Mouse (Mus musculus): ENCODE results near the gene Tbk1. TPM values are rescaled to one million over a fixed set of nuclear protein-coding genes. Genes with fewer than 3 reads are reported as not detected.
A peak's percentile ranks its signal among the peaks of the same experiment; 100 is the strongest.

Gene Tbk1
- polyA plus RNA-seq, 1 experiment from 2014 or later, result 31.1 TPM

DNA sequence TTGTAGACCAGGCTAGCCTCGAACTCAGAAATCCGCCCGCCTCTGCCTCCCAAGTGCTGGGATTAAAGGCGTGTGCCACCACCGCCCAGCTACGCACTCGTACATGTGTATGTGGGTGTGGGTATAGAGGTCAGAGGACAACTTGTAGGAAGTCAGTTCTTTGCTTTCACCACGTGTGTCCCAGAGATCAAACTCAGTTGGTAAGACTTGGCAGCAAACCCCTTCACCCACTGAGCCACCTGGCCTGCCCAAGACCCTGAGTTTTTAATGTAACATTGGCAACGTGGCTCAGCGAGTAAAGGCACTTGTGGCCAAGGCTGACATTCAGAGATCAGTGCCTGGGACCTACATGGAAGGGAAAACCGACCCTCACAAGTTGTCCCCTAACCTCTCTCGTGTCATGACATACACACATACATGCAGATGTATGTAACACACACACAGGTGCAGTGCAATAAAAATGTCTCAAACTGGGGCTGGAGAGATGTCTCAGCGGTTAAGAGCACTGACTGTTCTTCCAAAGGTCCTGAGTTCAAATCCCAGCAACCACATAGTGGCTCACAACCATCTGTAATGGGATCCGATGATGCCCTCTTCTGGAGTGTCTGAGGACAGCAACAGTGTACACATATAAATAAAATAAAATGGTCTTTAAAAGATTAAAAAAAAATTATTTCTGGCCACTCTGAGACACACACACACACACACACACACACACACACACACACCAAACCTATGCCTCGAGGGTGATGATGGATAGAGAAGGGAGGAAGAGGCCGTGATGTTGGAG, 78.6 kb downstream of the Tbk1 start:
- no peak for ATAC-seq (ENCODE audit: insufficient number of reproducible peaks, low FRiP score, low TSS enrichment, low read depth)
- no peaks in the 10 kb centered on the region for H3K9me3 ChIP-seq
- WGBS, result 90% methylated on average over 16 of the region's 16 CpGs
- H3K27me3 ChIP-seq, result no peaks in the 10 kb centered on the region
- H3K4me2 ChIP-seq, result no peak overlapping the region
- no peaks in the 10 kb centered on the region for H3K36me3 ChIP-seq
- no peak overlapping the region for H3K9ac ChIP-seq
- peaks cover 34% of the 10 kb centered on the region for H3K4me1 ChIP-seq
- no peak overlapping the region for H3K27ac ChIP-seq
- no peak overlapping the region for H3K4me3 ChIP-seq

DNA sequence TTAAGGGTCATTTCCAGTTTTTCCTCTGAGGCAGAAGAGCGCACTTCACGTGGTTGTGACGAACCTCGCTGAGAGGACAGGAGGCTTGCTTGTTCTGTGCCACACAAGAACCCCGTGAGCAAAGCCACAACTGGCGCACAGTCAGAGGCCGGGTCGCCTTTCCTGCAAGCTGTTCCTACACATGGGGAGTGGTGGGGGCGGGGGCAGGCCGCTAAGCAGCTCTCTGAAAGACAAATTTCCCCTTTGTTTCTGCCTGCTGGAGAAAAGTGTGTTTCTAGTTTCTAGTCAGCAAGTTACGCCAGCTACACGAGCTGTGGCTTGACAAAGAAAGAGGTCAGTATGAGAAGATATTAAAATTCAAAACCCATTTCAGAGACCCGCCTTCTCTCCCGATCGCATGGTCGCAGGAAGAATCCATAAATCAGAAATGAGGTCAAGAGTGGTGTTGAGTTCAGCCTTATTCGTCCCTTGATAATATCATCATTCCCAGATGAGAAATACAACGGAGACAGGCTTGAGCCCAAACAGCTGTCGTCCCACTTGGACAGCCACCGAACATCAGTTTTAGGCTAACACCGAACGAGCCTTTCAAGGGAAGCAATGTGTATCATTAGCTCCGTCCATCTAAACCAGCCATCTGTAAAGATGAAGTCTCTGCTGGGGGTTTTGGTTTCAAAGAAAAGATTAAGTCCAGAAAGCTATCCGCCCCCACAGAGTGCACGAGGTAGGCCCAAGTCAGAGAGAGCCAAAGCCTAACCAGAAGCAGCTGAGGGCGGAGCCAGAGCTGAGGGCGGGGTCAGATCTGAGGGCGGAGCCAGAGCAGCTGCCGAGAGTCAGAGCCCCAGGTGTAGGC, 79.6 kb downstream of the Tbk1 start:
- no peak overlapping the region for H3K9ac ChIP-seq
- no peak overlapping the region for H3K4me3 ChIP-seq

DNA sequence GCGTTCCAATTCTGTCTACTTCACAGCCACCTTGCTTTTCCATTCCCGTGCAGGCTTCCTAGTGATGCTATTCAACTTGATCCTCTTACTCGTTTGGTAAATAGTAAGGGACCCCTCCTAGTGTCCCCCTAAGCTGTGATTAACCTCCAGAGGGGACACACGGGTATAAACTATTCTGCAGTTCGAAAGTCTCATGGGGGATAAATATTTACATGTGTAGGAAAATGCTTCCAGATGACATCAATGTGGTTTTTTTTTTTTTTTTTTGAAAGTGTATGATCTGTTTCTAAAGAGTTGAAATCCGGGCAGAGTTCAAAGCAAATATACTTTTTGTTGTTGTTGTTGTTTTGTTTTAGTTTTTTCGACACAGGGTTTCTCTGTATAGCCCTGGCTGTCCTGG, 80.7 kb downstream of the Tbk1 start:
- no peaks in the 10 kb centered on the region for H3K27me3 ChIP-seq
- no peaks in the 10 kb centered on the region for H3K9me3 ChIP-seq
- H3K4me3 ChIP-seq, result peak overlapping the region; percentile 40; the same call in 1 of the 2 replicates
- peak overlapping the region; percentile 50 for H3K4me2 ChIP-seq
- peaks cover 34% of the 10 kb centered on the region for H3K4me1 ChIP-seq
- no peak for ATAC-seq (ENCODE audit: insufficient number of reproducible peaks, low FRiP score, low TSS enrichment, low read depth)
- H3K9ac ChIP-seq, result no peak overlapping the region
- H3K27ac ChIP-seq, result peak overlapping the region; percentile 63; the same call in 1 of the 2 replicates
- 46% methylated on average over 7 of the region's 7 CpGs for WGBS
- no peaks in the 10 kb centered on the region for H3K36me3 ChIP-seq

More for the DNA sequence above, 79.6 kb downstream of the Tbk1 start:
- no peaks in the 10 kb centered on the region for H3K27me3 ChIP-seq
- H3K4me2 ChIP-seq, result no peak overlapping the region; the same call in 1 of the 2 replicates
- WGBS, result 36% methylated on average over 29 of the region's 29 CpGs
- peak overlapping the region; percentile 79 for H3K27ac ChIP-seq
- peaks cover 34% of the 10 kb centered on the region for H3K4me1 ChIP-seq
- H3K36me3 ChIP-seq, result no peaks in the 10 kb centered on the region
- H3K9me3 ChIP-seq, result no peaks in the 10 kb centered on the region
- peak; percentile 45; the same call in 1 of the 2 replicates for ATAC-seq (ENCODE audit: insufficient number of reproducible peaks, low FRiP score, low TSS enrichment, low read depth)

GRCm38 (mm10) chr10:121504973-121505911, 81.3 kb downstream of the Tbk1 start:
- WGBS, result 21% methylated on average over 35 of the region's 35 CpGs
- no peaks in the 10 kb centered on the region for H3K27me3 ChIP-seq
- no peaks in the 10 kb centered on the region for H3K36me3 ChIP-seq
- H3K27ac ChIP-seq, result peak overlapping the region; percentile 63
- no peak overlapping the region for H3K9ac ChIP-seq
- peak overlapping the region; percentile 50 for H3K4me2 ChIP-seq
- peaks cover 33% of the 10 kb centered on the region for H3K4me1 ChIP-seq
- H3K9me3 ChIP-seq, result no peaks in the 10 kb centered on the region
- peak; percentile 76; the same call in 1 of the 2 replicates for ATAC-seq (ENCODE audit: insufficient number of reproducible peaks, low FRiP score, low TSS enrichment, low read depth)
- peak overlapping the region; percentile 40 for H3K4me3 ChIP-seq

GRCm38 (mm10) chr10:121501160-121501559, 85.4 kb downstream of the Tbk1 start:
- Histone ChIP-seq H3K36me3 (no peaks in the 10 kb centered on the region), H3K4me2 (no peak overlapping the region), H3K9ac (no peak overlapping the region), H3K27me3 (no peaks in the 10 kb centered on the region), H3K4me1 (peaks cover 21% of the 10 kb centered on the region), H3K9me3 (no peaks in the 10 kb centered on the region), H3K4me3 (no peak overlapping the region), H3K27ac (no peak overlapping the region)
- ATAC-seq (ENCODE audit: insufficient number of reproducible peaks, low FRiP score, low TSS enrichment, low read depth), result no peak
- WGBS, result 72% methylated on average over 5 of the region's 5 CpGs

GRCm38 (mm10) chr10:121500034-121500433, 86.6 kb downstream of the Tbk1 start:
- Histone ChIP-seq H3K36me3 (no peaks in the 10 kb centered on the region), H3K27me3 (no peaks in the 10 kb centered on the region), H3K9me3 (no peaks in the 10 kb centered on the region), H3K4me2 (no peak overlapping the region), H3K4me1 (peaks cover 13% of the 10 kb centered on the region), H3K4me3 (no peak overlapping the region), H3K9ac (no peak overlapping the region), H3K27ac (no peak overlapping the region)
- no peak for ATAC-seq (ENCODE audit: insufficient number of reproducible peaks, low FRiP score, low TSS enrichment, low read depth)
- 55% methylated on average over 5 of the region's 5 CpGs for WGBS

GRCm38 (mm10) chr10:121499063-121499462, 87.5 kb downstream of the Tbk1 start:
- Histone ChIP-seq H3K9ac (no peak overlapping the region), H3K9me3 (no peaks in the 10 kb centered on the region), H3K27ac (no peak overlapping the region), H3K27me3 (no peaks in the 10 kb centered on the region), H3K36me3 (no peaks in the 10 kb centered on the region), H3K4me1 (peaks cover 9% of the 10 kb centered on the region), H3K4me2 (no peak overlapping the region), H3K4me3 (no peak overlapping the region)
- ATAC-seq (ENCODE audit: insufficient number of reproducible peaks, low FRiP score, low TSS enrichment, low read depth), result no peak
- WGBS, result 54% methylated on average over 2 of the region's 2 CpGs

DNA sequence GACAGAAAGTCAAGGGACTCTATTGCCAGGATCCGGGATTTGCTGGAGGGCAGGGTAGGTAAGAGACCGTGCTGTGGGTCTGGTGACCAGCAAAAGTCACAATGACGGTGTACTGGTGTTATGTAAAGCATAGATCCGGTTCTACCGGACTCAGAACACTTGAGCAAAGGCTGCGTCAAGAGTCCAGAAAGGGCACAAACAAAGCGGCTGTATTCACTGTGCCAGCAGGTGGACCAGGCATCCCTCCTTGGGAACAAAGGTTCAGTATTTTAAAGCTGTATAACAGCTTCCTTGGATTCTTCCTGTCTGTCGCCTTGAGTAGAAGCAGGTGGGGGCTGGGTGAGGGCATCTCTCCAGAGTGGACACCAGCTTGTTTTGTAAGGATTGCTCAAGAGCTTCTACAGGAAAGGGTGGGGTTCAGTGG, 88.1 kb downstream of the Tbk1 start:
- ATAC-seq (ENCODE audit: insufficient number of reproducible peaks, low FRiP score, low TSS enrichment, low read depth), result no peak
- no peaks in the 10 kb centered on the region for H3K27me3 ChIP-seq
- 54% methylated on average over 8 of the region's 8 CpGs for WGBS
- no peak overlapping the region for H3K4me2 ChIP-seq
- H3K27ac ChIP-seq, result peak overlapping the region; percentile 55
- peaks cover 9% of the 10 kb centered on the region for H3K4me1 ChIP-seq
- H3K36me3 ChIP-seq, result no peaks in the 10 kb centered on the region
- H3K9ac ChIP-seq, result no peak overlapping the region
- H3K9me3 ChIP-seq, result no peaks in the 10 kb centered on the region
- H3K4me3 ChIP-seq, result no peak overlapping the region

DNA sequence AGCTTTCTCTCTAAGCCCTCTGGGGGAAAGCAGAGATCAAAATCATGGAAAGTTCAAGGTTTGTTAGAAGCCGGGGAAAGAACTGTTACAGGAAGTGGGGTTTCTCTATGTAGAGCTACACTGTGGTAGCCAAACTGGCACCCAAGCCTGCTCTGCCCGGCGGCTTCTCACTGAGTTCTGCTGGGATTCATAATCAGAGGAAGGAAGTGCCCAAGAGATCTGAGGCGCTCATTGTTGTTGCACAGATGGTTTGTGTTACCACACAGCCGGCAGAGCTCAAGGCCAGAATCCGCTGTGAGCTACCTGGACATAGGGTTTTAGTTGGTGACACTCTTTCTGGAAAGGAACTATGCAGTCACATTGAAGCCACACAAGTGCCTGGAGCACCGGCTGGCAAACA, 88.6 kb downstream of the Tbk1 start:
- no peak for ATAC-seq (ENCODE audit: insufficient number of reproducible peaks, low FRiP score, low TSS enrichment, low read depth)
- Histone ChIP-seq H3K9me3 (no peaks in the 10 kb centered on the region), H3K27me3 (no peaks in the 10 kb centered on the region), H3K27ac (peak overlapping the region; percentile 55), H3K4me3 (no peak overlapping the region), H3K4me1 (peaks cover 9% of the 10 kb centered on the region), H3K4me2 (no peak overlapping the region), H3K36me3 (no peaks in the 10 kb centered on the region), H3K9ac (no peak overlapping the region)
- 18% methylated on average over 7 of the region's 7 CpGs for WGBS

DNA sequence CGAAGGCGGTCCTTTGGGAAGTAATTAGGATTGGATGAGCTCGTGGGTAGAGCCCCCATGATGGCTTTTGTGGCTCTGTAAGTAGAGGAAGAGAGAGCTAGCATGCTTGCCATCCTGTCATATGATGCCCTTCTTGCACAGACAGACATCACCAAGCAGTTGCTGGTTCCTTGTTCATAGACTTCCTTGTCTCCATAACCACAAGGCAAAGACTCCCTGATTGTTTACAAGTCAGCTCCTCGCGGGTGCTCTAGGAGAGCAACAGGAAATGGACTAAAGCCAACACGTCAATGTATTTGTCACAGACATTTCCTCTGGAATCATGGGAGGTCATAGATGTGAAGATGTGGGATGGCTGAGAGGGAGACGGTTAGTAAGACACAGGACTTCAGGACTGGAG, 90.0 kb downstream of the Tbk1 start:
- no peak overlapping the region for H3K27ac ChIP-seq
- no peaks in the 10 kb centered on the region for H3K27me3 ChIP-seq
- H3K9me3 ChIP-seq, result no peaks in the 10 kb centered on the region
- WGBS, result 69% methylated on average over 7 of the region's 7 CpGs
- peaks cover 9% of the 10 kb centered on the region for H3K4me1 ChIP-seq
- H3K36me3 ChIP-seq, result no peaks in the 10 kb centered on the region
- H3K4me2 ChIP-seq, result no peak overlapping the region
- H3K9ac ChIP-seq, result no peak overlapping the region
- no peak for ATAC-seq (ENCODE audit: insufficient number of reproducible peaks, low FRiP score, low TSS enrichment, low read depth)
- no peak overlapping the region for H3K4me3 ChIP-seq
